Comparison of ENCODE assay signal across 32 mouse cellular contexts in genomic region chr4:139803981-139804380, GRCm38 (mm10). TPM values are rescaled to one million over a fixed set of nuclear protein-coding genes. Genes with fewer than 3 reads are reported as not detected.
A peak's percentile ranks its signal among the peaks of the same experiment; 100 is the strongest.
DNase-seq lines count a peak whose midpoint lies in the region; ATAC-seq lines count a peak whose summit lies in the region.
"Had no signal": no experiment of that assay in that cellular context is flagged by ENCODE, and none has a peak within 500 bp of the region (broad histone marks: within the 10 kb centered on the region; RNA-seq: fewer than 3 reads in every experiment).

No protein-coding gene starts in this region.

- ATAC-seq in midbrain, embryonic 11.5 days (ENCODE audit: low FRiP score) = no peak
- ATAC-seq: forebrain, embryonic 15.5 days; inflammation-experienced regulatory T-cells, adult 6 months; midbrain, embryonic 15.5 days had no signal

- H3K4me2 ChIP-seq in midbrain, embryonic 11.5 days = no peak overlapping the region
- H3K4me2 ChIP-seq: forebrain, embryonic 15.5 days; heart, embryonic 11.5 days; hindbrain, embryonic 12.5 days; limb, embryonic 15.5 days; lung, embryonic 14.5 days; midbrain, embryonic 15.5 days had no signal

- H3K36me3 ChIP-seq in midbrain, embryonic 11.5 days (ENCODE audit: control insufficient read depth, insufficient read depth, low read length) = no peaks in the 10 kb centered on the region
- H3K36me3 ChIP-seq: embryonic facial prominence, embryonic 10.5 days; forebrain, embryonic 15.5 days; hindbrain, embryonic 12.5 days; limb, embryonic 15.5 days; midbrain, embryonic 15.5 days had no signal

- H3K9me3 ChIP-seq in midbrain, embryonic 11.5 days (ENCODE audit: control insufficient read depth, low read length) = no peaks in the 10 kb centered on the region
- H3K9me3 ChIP-seq: embryonic facial prominence, embryonic 10.5 days; forebrain, embryonic 15.5 days; hindbrain, embryonic 12.5 days; limb, embryonic 15.5 days; megakaryocyte, embryonic 14.5 days; midbrain, embryonic 15.5 days had no signal

- no peak overlapping the region for H3K27ac ChIP-seq in midbrain, embryonic 11.5 days (ENCODE audit: low read depth, low read length)
- H3K27ac ChIP-seq: embryonic facial prominence, embryonic 10.5 days; forebrain, embryonic 15.5 days; hindbrain, embryonic 12.5 days; kidney, postnatal 0 days; limb, embryonic 15.5 days; liver, embryonic 14.5 days; midbrain, embryonic 15.5 days had no signal

- H3K9ac ChIP-seq in midbrain, embryonic 11.5 days (ENCODE audit: low read length) = no peak overlapping the region
- H3K9ac ChIP-seq: forebrain, embryonic 15.5 days; hindbrain, embryonic 12.5 days; limb, embryonic 15.5 days; liver, embryonic 14.5 days; lung, embryonic 14.5 days; midbrain, embryonic 15.5 days had no signal

- H3K4me3 ChIP-seq in midbrain, embryonic 11.5 days (ENCODE audit: low read depth, low read length) = no peak overlapping the region
- H3K4me3 ChIP-seq: embryonic facial prominence, embryonic 10.5 days; forebrain, embryonic 15.5 days; hindbrain, embryonic 12.5 days; limb, embryonic 15.5 days; megakaryocyte, embryonic 14.5 days; midbrain, embryonic 15.5 days had no signal

- H3K27me3 ChIP-seq in midbrain, embryonic 11.5 days (ENCODE audit: control insufficient read depth, insufficient read depth, low read length) = peaks cover 60% of the 10 kb centered on the region

- H3K4me1 ChIP-seq in midbrain, embryonic 11.5 days (ENCODE audit: control insufficient read depth, insufficient read depth, low read length) = peaks cover 54% of the 10 kb centered on the region
- H3K4me1 ChIP-seq: megakaryocyte, embryonic 14.5 days had no signal

- 27% methylated on average over 2 of the region's 2 CpGs for WGBS in midbrain, embryonic 11.5 days

- peak; percentile 14 to 61 for DNase-seq in adrenal gland, adult (ENCODE audit: inconsistent age in 2 of 2, low spot score in 1 of 2)
- DNase-seq in adrenal gland, adult 18-20 months (ENCODE audit: low spot score in 2 of 2) = no peak
- peak; percentile 71 for DNase-seq in retina, postnatal 1 day
- DNase-seq in retina, embryonic 14.5 days (ENCODE audit: low spot score) = no peak
- peak; percentile 65 for DNase-seq in embryo, embryonic 9.5 days (ENCODE audit: extremely low spot score)
- DNase-seq in gastrocnemius, adult 8-10 months (ENCODE audit: low spot score in 2 of 2) = no peak
- no peak for DNase-seq in midbrain, embryonic 11.5 days (ENCODE audit: low spot score, missing footprints)
- DNase-seq: cerebellum, adult 11-12 months; cerebellum, postnatal 14 days; gastrocnemius, postnatal 14 days; heart, adult 11 months; kidney, adult 18-20 months; left cerebral cortex, postnatal 4 days; lung, embryonic 14.5 days; lung, postnatal 36 days; right cerebral cortex, postnatal 14 days; spleen, adult 18-20 months; thymus, adult 18-20 months; thymus, postnatal 36 days had no signal

RNA-seq across cellular contexts. Expression of gene Pax7, which starts 29.3 kb away (rescaled TPM):
- not detected for total RNA-seq in adrenal gland, adult 18-20 months (2021)
- 1 to 10 TPM in 1 of 4 experiments, under 1 TPM in 3; 0.54 to 1.1 (median 0.92) TPM for total RNA-seq in gastrocnemius, adult 8-10 months (2022)
- 3.1 and 3.4 TPM in 2 replicates for polyA plus RNA-seq in midbrain, embryonic 11.5 days (2014; fragmentation: Nextera tagmentation; extraction: Ambion mirVana)
- total RNA-seq: layer of hippocampus, adult 18-20 months; neutrophil, adult 5-6 weeks had no signal
- polyA plus RNA-seq: heart, postnatal 0 days; inflammation-experienced regulatory T-cells, adult 6 months; kidney, postnatal 0 days; liver, embryonic 14.5 days; lung, embryonic 14.5 days had no signal

Comparison
In these comparisons a context has a peak if more than half of its experiments do, and no peak if none do; other contexts are left out.
1. DNase-seq: peak in adrenal gland, adult (2 of 2), retina, postnatal 1 day (single experiment) and embryo, embryonic 9.5 days (single experiment); none in adrenal gland, adult 18-20 months (0 of 2), retina, embryonic 14.5 days (single experiment), gastrocnemius, adult 8-10 months (0 of 2) and midbrain, embryonic 11.5 days (single experiment).